Mouse (Mus musculus): ENCODE data around the gene Pstpip1. TPM values are rescaled to one million over a fixed set of nuclear protein-coding genes. Genes with fewer than 3 reads are reported as not detected.

Gene Pstpip1
- polyA plus RNA-seq, 1 experiment from 2014 or later, result 0.70 TPM

- no peak overlapping the region for H3K27ac ChIP-seq (ENCODE audit: low read length)
- ATAC-seq, result no peak
Measured at GRCm38 (mm10) chr9:56158077-56158476, 68.3 kb downstream of the Pstpip1 start.

GRCm38 (mm10) chr9:56159456-56159855, 69.7 kb downstream of the Pstpip1 start:
- peak overlapping the region; percentile 90; the same call in 1 of the 2 replicates for H3K9ac ChIP-seq (replicated peaks; ENCODE audit: low read depth, low read length)
- WGBS, result 0% methylated on average over 2 of the region's 2 CpGs

More at GRCm38 (mm10) chr9:56158077-56158476, 68.3 kb downstream of the Pstpip1 start:
- Histone ChIP-seq H3K36me3 (ENCODE audit: control insufficient read depth, insufficient read depth) (no peaks in the 10 kb centered on the region), H3K4me1 (replicated peaks; ENCODE audit: control insufficient read depth, insufficient read depth, low read length) (peaks cover 25% of the 10 kb centered on the region), H3K4me2 (ENCODE audit: low read length) (no peak overlapping the region), H3K27me3 (replicated peaks; ENCODE audit: control insufficient read depth, insufficient read depth, low read length) (no peaks in the 10 kb centered on the region), H3K4me3 (replicated peaks; ENCODE audit: low read length) (no peak overlapping the region), H3K9ac (replicated peaks; ENCODE audit: low read depth, low read length) (no peak overlapping the region), H3K9me3 (ENCODE audit: control insufficient read depth, low read length) (no peaks in the 10 kb centered on the region)
- 55% methylated on average over 2 of the region's 2 CpGs for WGBS

GRCm38 (mm10) chr9:56160341-56161141, 70.8 kb downstream of the Pstpip1 start:
- no peaks in the 10 kb centered on the region for H3K27me3 ChIP-seq (replicated peaks; ENCODE audit: control insufficient read depth, insufficient read depth, low read length)
- H3K9ac ChIP-seq (replicated peaks; ENCODE audit: low read depth, low read length), result peak overlapping the region; percentile 90
- H3K36me3 ChIP-seq (ENCODE audit: control insufficient read depth, insufficient read depth), result no peaks in the 10 kb centered on the region
- H3K4me1 ChIP-seq (replicated peaks; ENCODE audit: control insufficient read depth, insufficient read depth, low read length), result peaks cover 25% of the 10 kb centered on the region
- WGBS, result under 1% methylated on average over 74 of the region's 82 CpGs
- peak; percentile 99 for ATAC-seq
- no peaks in the 10 kb centered on the region for H3K9me3 ChIP-seq (ENCODE audit: control insufficient read depth, low read length)
- H3K4me3 ChIP-seq (replicated peaks; ENCODE audit: low read length), result peak overlapping the region; percentile 84
- peak overlapping the region; percentile 93 for H3K27ac ChIP-seq (ENCODE audit: low read length)
- H3K4me2 ChIP-seq (ENCODE audit: low read length), result peak overlapping the region; percentile 84

More at GRCm38 (mm10) chr9:56159456-56159855, 69.7 kb downstream of the Pstpip1 start:
- Histone ChIP-seq H3K9me3 (ENCODE audit: control insufficient read depth, low read length) (no peaks in the 10 kb centered on the region), H3K27me3 (replicated peaks; ENCODE audit: control insufficient read depth, insufficient read depth, low read length) (no peaks in the 10 kb centered on the region), H3K4me2 (ENCODE audit: low read length) (peak overlapping the region; percentile 84), H3K27ac (ENCODE audit: low read length) (no peak overlapping the region), H3K4me3 (replicated peaks; ENCODE audit: low read length) (peak overlapping the region; percentile 84), H3K4me1 (replicated peaks; ENCODE audit: control insufficient read depth, insufficient read depth, low read length) (peaks cover 25% of the 10 kb centered on the region), H3K36me3 (ENCODE audit: control insufficient read depth, insufficient read depth) (no peaks in the 10 kb centered on the region)
- ATAC-seq, result no peak

GRCm38 (mm10) chr9:56165377-56165776, 75.6 kb downstream of the Pstpip1 start, which contains the start of gene Tspan3:
Gene Tspan3 (minus strand): TSS chr9:56165477.
- Histone ChIP-seq H3K9me3 (ENCODE audit: control insufficient read depth, low read length) (no peaks in the 10 kb centered on the region), H3K27ac (ENCODE audit: low read length) (no peak within 1 kb of the TSS), H3K36me3 (ENCODE audit: control insufficient read depth, insufficient read depth) (no peaks in the 10 kb centered on the region), H3K4me3 (replicated peaks; ENCODE audit: low read length) (no peak within 1 kb of the TSS), H3K4me2 (ENCODE audit: low read length) (no peak within 1 kb of the TSS), H3K27me3 (replicated peaks; ENCODE audit: control insufficient read depth, insufficient read depth, low read length) (no peaks in the 10 kb centered on the region), H3K9ac (replicated peaks; ENCODE audit: low read depth, low read length) (no peak within 1 kb of the TSS), H3K4me1 (replicated peaks; ENCODE audit: control insufficient read depth, insufficient read depth, low read length) (peaks cover 17% of the 10 kb centered on the region)
- WGBS, result 95% methylated on average over 6 of the region's 6 CpGs
- ATAC-seq, result no peak

DNA sequence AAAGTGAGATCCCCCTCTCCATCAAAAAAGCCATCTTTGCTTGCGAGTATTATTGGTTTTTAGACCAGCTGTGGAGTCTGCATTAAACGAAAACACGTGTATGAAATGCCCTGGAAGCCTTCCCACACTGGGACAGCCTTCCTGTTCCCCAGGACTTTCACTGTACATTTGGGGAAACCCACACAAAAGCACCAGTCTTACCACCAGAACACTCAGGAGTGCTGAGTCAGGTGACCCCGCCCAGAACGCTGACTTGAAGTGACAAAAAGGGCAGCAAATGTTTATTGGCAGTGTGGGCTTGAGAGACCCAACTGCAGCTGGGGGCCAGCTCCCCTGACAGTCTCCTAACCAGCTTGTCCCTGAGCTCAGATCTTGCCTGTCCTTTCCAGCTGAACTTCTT, 76.4 kb downstream of the Pstpip1 start:
- Histone ChIP-seq H3K4me2 (ENCODE audit: low read length) (no peak overlapping the region), H3K27ac (ENCODE audit: low read length) (no peak overlapping the region), H3K36me3 (ENCODE audit: control insufficient read depth, insufficient read depth) (no peaks in the 10 kb centered on the region), H3K4me1 (replicated peaks; ENCODE audit: control insufficient read depth, insufficient read depth, low read length) (peaks cover 16% of the 10 kb centered on the region), H3K9me3 (ENCODE audit: control insufficient read depth, low read length) (no peaks in the 10 kb centered on the region), H3K9ac (replicated peaks; ENCODE audit: low read depth, low read length) (no peak overlapping the region), H3K27me3 (replicated peaks; ENCODE audit: control insufficient read depth, insufficient read depth, low read length) (no peaks in the 10 kb centered on the region), H3K4me3 (replicated peaks; ENCODE audit: low read length) (no peak overlapping the region)
- WGBS, result 60% methylated on average over 5 of the region's 5 CpGs
- ATAC-seq, result no peak

GRCm38 (mm10) chr9:56167690-56168089, 77.9 kb downstream of the Pstpip1 start:
- peaks cover 8% of the 10 kb centered on the region for H3K4me1 ChIP-seq (replicated peaks; ENCODE audit: control insufficient read depth, insufficient read depth, low read length)
- H3K9me3 ChIP-seq (ENCODE audit: control insufficient read depth, low read length), result no peaks in the 10 kb centered on the region
- H3K36me3 ChIP-seq (ENCODE audit: control insufficient read depth, insufficient read depth), result no peaks in the 10 kb centered on the region
- H3K9ac ChIP-seq (replicated peaks; ENCODE audit: low read depth, low read length), result peak overlapping the region; percentile 49
- peak overlapping the region; percentile 46 for H3K27ac ChIP-seq (ENCODE audit: low read length)
- peak; percentile 64 for ATAC-seq
- no peak overlapping the region for H3K4me3 ChIP-seq (replicated peaks; ENCODE audit: low read length)
- WGBS, result 7% methylated on average over 6 of the region's 6 CpGs
- peak overlapping the region; percentile 37 for H3K4me2 ChIP-seq (ENCODE audit: low read length)
- no peaks in the 10 kb centered on the region for H3K27me3 ChIP-seq (replicated peaks; ENCODE audit: control insufficient read depth, insufficient read depth, low read length)

DNA sequence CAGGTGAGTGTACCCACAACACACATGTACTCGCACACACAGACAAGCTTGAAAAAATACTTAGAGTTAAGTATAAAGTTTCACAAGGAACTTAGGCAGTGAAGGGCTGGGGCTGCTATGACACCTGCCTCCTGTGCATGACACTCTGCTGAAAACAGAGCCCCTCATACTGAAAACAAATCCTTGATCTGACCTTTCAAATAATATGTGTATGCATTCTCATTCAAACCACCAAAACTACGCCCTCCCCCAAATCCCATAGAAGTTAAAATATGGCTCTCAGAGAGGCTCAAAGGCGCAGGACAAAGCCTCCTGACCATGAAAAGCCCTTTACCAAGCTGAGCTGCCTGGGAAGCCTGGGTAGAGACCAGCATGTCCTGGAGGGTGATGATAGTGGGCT, 85.6 kb downstream of the Pstpip1 start:
- Histone ChIP-seq H3K4me2 (ENCODE audit: low read length) (no peak overlapping the region), H3K4me1 (replicated peaks; ENCODE audit: control insufficient read depth, insufficient read depth, low read length) (peaks cover 2% of the 10 kb centered on the region), H3K4me3 (replicated peaks; ENCODE audit: low read length) (no peak overlapping the region), H3K27me3 (replicated peaks; ENCODE audit: control insufficient read depth, insufficient read depth, low read length) (no peaks in the 10 kb centered on the region), H3K27ac (ENCODE audit: low read length) (no peak overlapping the region), H3K36me3 (ENCODE audit: control insufficient read depth, insufficient read depth) (no peaks in the 10 kb centered on the region), H3K9ac (replicated peaks; ENCODE audit: low read depth, low read length) (no peak overlapping the region), H3K9me3 (ENCODE audit: control insufficient read depth, low read length) (no peaks in the 10 kb centered on the region)
- 84% methylated on average over 3 of the region's 3 CpGs for WGBS
- no peak for ATAC-seq

GRCm38 (mm10) chr9:56177354-56177753, 87.6 kb downstream of the Pstpip1 start:
- H3K9me3 ChIP-seq (ENCODE audit: control insufficient read depth, low read length), result no peaks in the 10 kb centered on the region
- WGBS, result 79% methylated on average over 4 of the region's 4 CpGs
- ATAC-seq, result no peak

More at GRCm38 (mm10) chr9:56177354-56177753, 87.6 kb downstream of the Pstpip1 start:
- H3K27me3 ChIP-seq (replicated peaks; ENCODE audit: control insufficient read depth, insufficient read depth, low read length), result no peaks in the 10 kb centered on the region
- no peak overlapping the region for H3K4me2 ChIP-seq (ENCODE audit: low read length)
- H3K9ac ChIP-seq (replicated peaks; ENCODE audit: low read depth, low read length), result no peak overlapping the region
- H3K4me3 ChIP-seq (replicated peaks; ENCODE audit: low read length), result no peak overlapping the region
- H3K4me1 ChIP-seq (replicated peaks; ENCODE audit: control insufficient read depth, insufficient read depth, low read length), result peaks cover 6% of the 10 kb centered on the region
- no peak overlapping the region for H3K27ac ChIP-seq (ENCODE audit: low read length)
- no peaks in the 10 kb centered on the region for H3K36me3 ChIP-seq (ENCODE audit: control insufficient read depth, insufficient read depth)

Measured in forebrain, embryonic 16.5 days (tissue).